Mouse (Mus musculus): ENCODE measurements around the gene Eps8.

GRCm38 (mm10) chr6:137506563-137506962 is 148.1 kb downstream of the Eps8 start:
- TF ChIP-seq CTCF (conservative IDR thresholded peaks at IDR 0.05; ENCODE audit: insufficient read depth, insufficient read length, low read depth, low read length) (no peak), POLR2A (IDR thresholded peaks at IDR 0.05; ENCODE audit: low read depth, low read length) (no peak)
